Mouse (Mus musculus): ENCODE results near the gene Luc7l.
"Not testable (repeated sequence)": the region's sequence is repeated elsewhere in the genome, so short reads cannot be mapped to it uniquely, and the experiment has no call there.

Gene Luc7l

DNA sequence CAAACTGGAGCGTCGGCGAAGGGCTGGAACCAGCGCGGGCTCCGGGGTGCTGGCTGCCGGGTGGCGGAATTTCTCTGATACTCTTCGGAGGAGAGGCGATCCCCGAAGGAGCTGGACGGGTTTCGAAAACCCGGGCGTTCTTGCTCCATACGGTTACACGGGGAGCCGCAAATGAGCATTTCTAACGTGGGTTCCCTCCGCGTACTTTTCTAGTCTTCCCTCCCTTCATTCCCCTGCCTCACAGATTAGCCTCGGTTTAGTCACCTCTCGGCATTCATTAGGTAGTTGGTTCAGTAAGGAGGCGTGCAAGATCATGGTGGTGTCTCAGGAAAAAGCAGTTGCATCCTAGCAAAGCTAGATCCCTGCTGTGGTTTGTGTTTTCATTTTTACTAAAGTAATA is 703 bp downstream of the Luc7l start:
- no peak for DNase-seq (ENCODE audit: low spot score)

DNA sequence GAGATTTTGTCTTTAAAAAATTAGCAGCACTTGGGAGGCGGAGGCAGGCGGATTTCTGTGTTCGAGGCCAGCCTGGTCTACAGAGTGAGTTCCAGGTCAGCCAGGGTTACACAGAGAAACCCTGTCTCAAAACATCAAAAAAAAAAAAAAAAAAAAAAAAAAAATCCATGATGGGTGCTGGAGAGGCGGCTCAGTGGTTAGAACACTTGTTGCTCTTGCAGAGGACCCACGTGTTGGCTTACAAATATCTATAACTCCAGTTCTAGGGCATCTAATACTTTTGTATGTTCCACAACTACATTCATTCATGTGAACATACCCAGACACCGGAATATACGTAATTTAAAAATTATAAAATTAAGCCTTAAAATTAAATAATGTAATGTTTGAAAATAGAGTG is 2.6 kb downstream of the Luc7l start:
- DNase-seq (ENCODE audit: low spot score) = no peak

DNA sequence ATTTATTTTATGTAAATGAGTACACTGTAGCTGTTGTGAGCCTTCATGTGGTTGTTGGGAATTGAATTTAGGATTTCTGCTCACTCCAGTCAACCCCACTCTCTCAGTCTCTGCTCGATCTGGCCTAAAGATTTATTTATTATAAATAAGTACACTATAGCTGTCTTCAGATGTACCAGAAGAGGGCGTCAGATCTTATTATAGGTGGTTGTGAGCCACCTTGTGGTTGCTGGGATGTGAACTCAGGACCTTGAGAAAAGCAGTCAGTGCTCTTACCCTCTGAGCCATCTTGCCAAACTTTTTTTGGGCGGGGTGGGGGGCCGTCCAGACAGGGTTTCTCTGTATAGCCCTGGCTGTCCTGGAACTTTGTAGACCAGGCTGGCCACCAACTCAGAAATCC is 9.1 kb downstream of the Luc7l start:
- DNase-seq (ENCODE audit: low spot score) = no peak

DNA sequence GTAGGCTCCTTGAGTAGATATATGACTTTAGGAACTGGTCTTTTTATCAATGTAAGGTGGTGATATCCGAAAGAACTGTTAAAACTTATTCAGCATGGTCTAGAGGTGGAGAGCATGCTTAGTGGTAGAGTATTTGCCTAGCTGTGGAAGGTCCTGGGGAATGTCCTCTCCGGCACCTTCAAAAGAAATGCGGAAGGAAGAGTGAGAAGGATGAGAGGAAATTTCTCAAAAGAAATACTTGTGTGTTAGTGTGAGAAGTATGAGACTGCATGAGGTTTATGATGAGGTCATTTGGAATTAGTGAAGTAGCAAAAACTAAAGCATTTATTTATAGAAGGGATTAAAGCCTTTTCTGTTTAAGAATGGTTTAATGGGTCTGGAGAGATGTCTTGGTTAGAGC is 9.7 kb downstream of the Luc7l start:
- DNase-seq (ENCODE audit: low spot score) = no peak

DNA sequence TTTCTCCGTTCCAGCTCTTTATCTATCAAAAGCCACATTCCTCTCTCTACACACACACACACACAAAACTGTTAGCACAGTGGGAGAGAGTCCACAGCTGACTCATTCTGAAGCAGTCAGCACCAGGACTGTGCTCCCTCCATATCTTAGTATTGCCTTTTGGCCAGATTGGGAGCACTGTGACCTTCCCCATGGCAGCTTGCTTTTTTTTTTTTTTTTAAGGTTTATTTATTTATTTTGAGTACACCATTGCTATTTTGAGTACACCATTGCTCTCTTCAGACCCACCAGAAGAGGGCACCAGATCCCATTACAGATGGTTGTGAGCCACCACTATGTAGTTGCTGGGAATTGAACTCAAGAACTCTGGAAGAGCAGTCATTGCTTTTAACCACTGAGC is 16.2 kb downstream of the Luc7l start:
- no peak for DNase-seq (ENCODE audit: low spot score)

DNA sequence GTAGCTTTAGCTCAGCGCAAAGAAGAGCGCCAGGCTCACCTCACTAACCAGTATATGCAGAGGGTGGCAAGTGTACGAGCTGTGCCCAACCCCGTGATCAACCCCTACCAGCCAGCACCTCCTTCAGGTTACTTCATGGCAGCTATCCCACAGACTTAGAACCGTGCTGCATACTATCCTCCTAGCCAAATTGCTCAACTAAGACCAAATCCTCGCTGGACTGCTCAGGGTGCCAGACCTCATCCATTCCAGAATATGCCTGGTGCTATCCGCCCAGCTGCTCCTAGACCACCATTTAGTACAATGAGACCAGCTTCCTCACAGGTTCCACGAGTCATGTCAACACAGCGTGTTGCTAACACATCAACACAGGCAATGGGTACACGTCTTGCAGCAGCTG is 16.9 kb downstream of the Luc7l start:
- not testable (repeated sequence) for DNase-seq (ENCODE audit: low spot score)

DNA sequence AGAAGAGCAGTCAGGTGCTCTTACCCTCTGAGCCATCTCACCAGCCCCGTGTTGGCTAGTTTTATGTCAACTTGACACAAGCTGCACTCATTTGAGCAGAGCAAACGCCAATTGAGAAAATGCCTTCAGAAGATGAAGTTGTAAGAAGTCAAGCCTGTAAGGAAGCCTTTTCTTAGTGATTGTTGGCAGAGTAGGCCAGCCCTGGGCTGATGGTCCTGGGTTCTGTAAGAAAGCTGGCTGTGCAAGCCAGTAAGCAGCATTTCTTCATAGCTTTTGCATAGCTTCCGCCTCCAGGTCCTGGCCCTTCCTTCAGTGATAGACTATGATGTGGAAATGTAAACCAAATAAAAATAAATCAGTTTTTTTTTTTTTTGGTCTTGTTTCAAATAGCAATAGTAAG is 19.9 kb downstream of the Luc7l start:
- no peak for DNase-seq (ENCODE audit: low spot score)

DNA sequence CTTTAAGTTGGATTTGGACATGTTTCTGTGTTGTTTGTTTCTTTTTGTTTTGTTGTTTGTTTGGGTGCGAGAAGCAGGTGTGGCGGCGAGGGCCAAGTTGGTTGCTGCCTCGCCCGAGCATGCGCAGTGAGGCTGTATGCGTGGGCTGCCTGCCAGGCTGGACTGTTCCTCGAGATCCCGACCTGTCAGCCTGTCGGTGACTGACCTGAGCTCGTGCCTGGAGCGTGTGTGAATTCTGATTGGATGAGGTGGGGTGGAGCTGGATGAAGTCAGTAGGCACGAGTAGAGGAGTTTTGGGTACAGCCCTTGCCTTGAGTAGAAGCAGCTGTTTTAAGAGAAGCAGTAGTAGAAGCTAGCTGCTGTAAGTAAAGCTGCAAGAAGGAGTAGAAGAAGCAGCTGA is 23.2 kb downstream of the Luc7l start:
- no peak for DNase-seq (ENCODE audit: low spot score)

DNA sequence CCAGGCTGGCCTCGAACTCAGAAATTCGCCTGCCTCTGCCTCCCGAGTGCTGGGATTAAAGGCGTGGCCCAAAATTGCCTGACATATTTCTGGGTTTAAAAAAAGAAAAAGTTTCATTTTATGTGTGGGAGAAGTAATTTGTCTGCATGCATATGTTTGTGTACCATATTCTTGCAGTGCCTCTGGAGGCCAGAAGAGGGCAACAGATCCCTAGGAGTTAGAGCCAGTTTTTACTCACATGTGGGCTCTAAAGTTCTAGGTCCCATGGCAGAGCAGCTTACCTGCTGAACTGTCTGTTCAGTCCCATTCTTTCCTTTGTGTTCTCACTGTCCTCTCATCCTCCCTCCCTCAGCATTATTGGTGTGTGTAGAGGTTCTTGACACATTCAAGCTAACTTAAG is 24.0 kb downstream of the Luc7l start:
- peak; percentile 8 for DNase-seq (ENCODE audit: low spot score)

DNA sequence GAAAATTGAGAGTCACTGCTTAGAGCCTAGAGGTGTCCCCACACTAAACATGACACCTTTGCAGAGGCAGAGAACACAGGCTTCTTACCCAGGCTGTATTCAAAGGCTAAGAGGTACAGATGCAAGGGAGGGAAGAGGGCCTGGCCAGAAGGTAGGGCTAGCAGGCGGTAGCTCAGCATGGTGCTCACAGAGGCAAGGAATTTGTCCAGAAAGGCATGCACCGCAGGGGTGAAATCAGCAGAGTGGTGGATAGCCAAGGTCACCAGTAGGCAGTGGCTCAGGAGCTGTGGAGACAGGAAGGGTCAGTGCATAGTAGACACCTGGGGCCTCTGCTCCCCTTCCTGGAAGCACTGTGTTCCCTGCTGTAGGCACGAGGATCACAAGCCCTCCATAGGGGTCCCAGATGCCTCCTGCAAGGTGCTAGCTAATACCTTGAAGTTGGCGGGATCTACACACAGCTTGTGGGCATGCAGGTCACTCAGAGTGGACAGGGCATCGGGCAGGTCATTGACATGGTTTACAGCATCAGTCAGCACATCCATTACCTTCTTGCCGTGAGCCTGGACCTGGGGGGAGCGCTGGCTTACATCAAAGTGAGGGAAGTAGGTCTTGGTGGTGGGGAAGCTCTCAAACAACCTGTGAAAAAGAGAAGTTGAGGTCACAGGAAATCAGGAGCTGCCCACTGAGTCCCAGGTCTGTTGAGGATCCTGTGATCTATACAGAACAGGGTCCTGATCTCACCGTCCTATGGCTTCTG is 33.7 kb downstream of the Luc7l start:
- DNase-seq (ENCODE audit: low spot score) = no peak

DNA sequence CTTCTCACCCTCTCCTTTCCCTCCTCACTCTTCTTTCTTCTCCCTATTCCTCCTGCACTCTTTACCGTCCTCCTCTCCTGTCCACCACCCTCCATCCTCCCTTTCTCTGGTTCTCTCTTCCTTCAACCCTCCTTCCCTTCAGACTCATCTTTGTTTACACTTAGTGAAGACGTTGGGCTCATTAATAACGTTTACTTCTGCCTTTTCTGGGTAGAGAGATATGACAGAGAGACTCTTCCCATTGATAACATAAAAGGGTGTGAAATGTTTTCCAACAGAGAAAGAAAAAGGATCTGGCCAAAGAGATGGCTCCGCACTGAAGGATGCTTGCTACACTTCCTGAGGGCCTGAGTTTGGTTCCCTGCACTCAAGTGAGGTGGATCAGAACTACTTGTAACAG is 36.8 kb downstream of the Luc7l start:
- DNase-seq (ENCODE audit: low spot score) = no peak

DNA sequence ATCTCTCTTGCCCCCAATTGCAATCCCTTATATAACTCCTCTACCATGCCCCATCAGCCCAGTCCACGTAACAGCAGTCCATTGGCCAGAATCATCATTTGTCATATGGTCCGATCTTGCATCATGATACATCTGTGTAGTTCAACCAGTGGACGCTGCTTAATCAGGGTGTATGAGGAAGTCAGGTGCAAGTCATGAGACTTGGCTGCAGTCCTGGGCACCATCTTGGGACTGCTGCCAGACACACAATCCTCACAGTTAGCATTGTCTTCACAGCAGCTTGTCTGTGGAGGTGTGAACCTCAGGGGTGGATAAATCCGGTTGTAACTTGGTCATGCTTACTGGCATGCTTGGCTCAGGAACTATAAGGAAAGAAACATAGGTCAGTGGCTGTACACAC is 45.6 kb downstream of the Luc7l start:
- DNase-seq (ENCODE audit: low spot score) = not testable (repeated sequence)

DNA sequence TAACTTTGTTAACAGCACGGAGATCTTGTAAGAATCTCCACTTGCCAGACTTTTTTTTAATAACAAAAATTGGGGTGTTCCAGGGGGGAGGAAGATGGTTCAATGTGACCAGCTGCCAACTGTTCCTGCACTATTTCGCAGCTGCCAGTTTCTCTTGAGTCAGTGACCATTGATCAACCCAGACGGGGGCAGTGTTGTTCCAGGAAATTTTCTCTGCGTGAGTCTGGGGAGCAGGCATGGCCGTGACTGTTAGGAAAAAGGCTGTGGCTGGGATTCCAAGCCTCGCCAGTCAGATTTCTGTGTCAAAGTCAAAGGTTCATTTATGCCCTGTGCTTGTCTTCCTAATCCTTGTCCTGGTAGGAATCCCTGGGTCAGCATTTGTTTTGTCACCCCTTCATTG is 61.6 kb downstream of the Luc7l start:
- DNase-seq (ENCODE audit: low spot score) = peak; percentile 63

DNA sequence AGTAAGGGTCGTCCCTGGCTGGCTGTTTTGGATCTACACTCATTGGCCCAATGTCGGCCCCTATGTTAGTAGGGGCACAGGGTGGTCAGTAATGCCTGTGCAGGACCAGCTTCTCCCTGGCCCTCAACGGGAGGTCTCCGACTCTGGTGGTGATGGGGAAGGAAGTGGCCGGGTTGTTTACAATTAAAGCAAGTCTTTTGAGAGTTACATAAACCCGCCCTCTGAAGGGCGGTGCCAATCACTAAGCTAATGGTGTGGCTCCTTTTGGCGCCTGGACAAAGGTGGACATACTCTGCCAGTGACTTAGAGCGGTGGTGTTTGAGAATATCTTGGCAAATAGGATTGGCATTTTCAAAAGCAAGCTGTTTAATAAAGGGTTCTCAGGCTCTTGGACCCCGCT is 62.8 kb downstream of the Luc7l start:
- no peak for DNase-seq (ENCODE audit: low spot score)

DNA sequence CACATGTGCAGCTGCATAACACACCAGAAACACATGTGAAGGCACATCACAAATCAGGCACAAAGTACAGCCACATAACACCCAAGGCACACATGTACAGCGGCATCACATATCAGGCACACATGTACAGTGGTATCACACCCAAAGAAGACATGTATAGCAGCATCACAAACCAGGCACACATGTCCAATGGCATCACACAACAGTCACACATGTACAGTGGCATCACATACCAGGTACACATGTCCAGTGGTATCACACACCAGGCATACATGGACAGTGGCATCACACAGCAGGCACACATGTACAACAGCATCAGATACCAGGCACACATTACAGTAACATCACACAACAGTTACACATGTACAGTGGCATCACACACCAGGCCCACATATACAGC is 65.7 kb downstream of the Luc7l start:
- no peak for DNase-seq (ENCODE audit: low spot score)

Data from ovary, postnatal 36 days (tissue).